Comparison of ENCODE assay signal across 8 mouse cellular contexts in the genomic region with DNA sequence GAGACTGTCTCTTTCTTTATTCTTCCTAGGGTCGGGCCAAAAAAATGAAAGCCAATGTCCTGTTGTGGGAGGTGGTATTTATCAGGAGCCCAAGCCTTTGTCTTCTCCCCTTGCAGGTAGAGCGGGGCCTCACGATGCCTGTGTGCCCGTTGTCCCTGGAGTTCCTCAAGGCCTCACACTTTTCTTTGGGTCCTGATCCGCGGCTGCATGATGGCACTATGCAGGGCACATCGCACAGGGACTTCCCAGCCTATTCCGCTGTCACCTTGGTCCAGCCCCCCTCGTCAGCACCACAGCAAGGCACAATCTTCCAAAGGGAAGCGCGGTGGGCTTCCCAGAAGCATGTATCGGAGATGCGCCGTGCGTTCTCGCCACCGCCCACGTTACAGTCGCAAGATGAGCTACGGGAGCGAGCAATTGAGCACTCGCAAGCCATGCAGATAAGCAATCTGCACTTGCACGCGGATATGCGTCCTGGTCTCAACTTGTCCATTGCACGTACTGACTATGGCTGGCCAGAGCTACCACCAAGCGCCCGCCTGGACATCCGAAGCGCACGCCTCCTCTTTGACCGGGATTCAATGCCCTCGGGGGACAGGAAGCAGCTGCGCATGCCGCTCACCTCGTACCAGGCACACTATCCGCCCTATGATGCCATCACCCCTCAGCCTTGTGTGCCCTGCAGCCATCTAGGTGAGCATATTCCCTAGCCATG. TPM values are rescaled to one million over a fixed set of nuclear protein-coding genes. Genes with fewer than 3 reads are reported as not detected.
DNase-seq lines count a peak whose midpoint lies in the region; ATAC-seq and TF ChIP-seq lines count a peak whose summit lies in the region.

No protein-coding gene starts in this region.

- H3K27me3 ChIP-seq in embryonic facial prominence, embryonic 13.5 days: peaks cover 14% of the 10 kb centered on the region
- H3K27me3 ChIP-seq in limb, embryonic 11.5 days (ENCODE audit: control insufficient read depth, insufficient read depth, low read length): peaks cover 2% of the 10 kb centered on the region; the same call in 1 of the 2 replicates
- H3K27me3 ChIP-seq in neural tube, embryonic 15.5 days (replicated peaks): no peaks in the 10 kb centered on the region
- no peaks in the 10 kb centered on the region; the same call in 1 of the 2 replicates for H3K27me3 ChIP-seq in thymus, adult 2 months (ENCODE audit: control insufficient read depth, insufficient read depth, low read length)

- no peak for DNase-seq in left cerebral cortex, adult 2 months (ENCODE audit: extremely low spot score in 1 of 2, low spot score in 2 of 2)
- DNase-seq in left cerebral cortex, postnatal 4 days: no peak
- no peak for DNase-seq in limb, embryonic 11.5 days (ENCODE audit: low spot score)
- no peak for DNase-seq in thymus, adult 2 months
- DNase-seq in gastrocnemius, postnatal 10 days: no peak
- no peak for DNase-seq in adrenal gland, adult 2 months

- intact Hi-C loops in left cerebral cortex, adult 2 months (cut with DNase I): no loop called here
- intact Hi-C loops in left cerebral cortex, postnatal 4 days (cut with DNase I): no loop called here

- TF ChIP-seq CTCF in left cerebral cortex, adult 2 months (IDR thresholded peaks at IDR 0.05): no peak
- TF ChIP-seq CTCF in thymus, adult 2 months (IDR thresholded peaks at IDR 0.05; ENCODE audit: borderline replicate concordance, control insufficient read depth, extremely low read depth, insufficient read depth, low read length, poor library complexity): no peak

- H3K4me1 ChIP-seq in embryonic facial prominence, embryonic 13.5 days: peaks cover 3% of the 10 kb centered on the region
- H3K4me1 ChIP-seq in limb, embryonic 11.5 days (ENCODE audit: control insufficient read depth, insufficient read depth, low read length): no peaks in the 10 kb centered on the region
- peaks cover 7% of the 10 kb centered on the region; the same call in 1 of the 2 replicates for H3K4me1 ChIP-seq in neural tube, embryonic 15.5 days
- peaks cover 4% of the 10 kb centered on the region; the same call in 1 of the 2 replicates for H3K4me1 ChIP-seq in thymus, adult 2 months (replicated peaks; ENCODE audit: control insufficient read depth, insufficient read depth, low read length)

- H3K4me3 ChIP-seq in left cerebral cortex, adult 2 months: peak overlapping the region; percentile 29
- H3K4me3 ChIP-seq in embryonic facial prominence, embryonic 13.5 days: peak overlapping the region; percentile 36
- no peak overlapping the region for H3K4me3 ChIP-seq in limb, embryonic 11.5 days (ENCODE audit: low read depth, low read length)
- peak overlapping the region; percentile 36 for H3K4me3 ChIP-seq in neural tube, embryonic 15.5 days (replicated peaks)
- H3K4me3 ChIP-seq in thymus, adult 2 months (ENCODE audit: control insufficient read depth, insufficient read depth, low read length): no peak overlapping the region

- H3K9me3 ChIP-seq in embryonic facial prominence, embryonic 13.5 days: no peaks in the 10 kb centered on the region
- no peaks in the 10 kb centered on the region for H3K9me3 ChIP-seq in limb, embryonic 11.5 days (ENCODE audit: control insufficient read depth, low read length)
- no peaks in the 10 kb centered on the region for H3K9me3 ChIP-seq in neural tube, embryonic 15.5 days (replicated peaks)

- no peak for TF ChIP-seq POLR2A in thymus, adult 2 months (IDR thresholded peaks at IDR 0.05; ENCODE audit: control insufficient read depth, extremely low read depth, insufficient read depth, low read length, poor library complexity)

- H3K9ac ChIP-seq in embryonic facial prominence, embryonic 13.5 days: peak overlapping the region; percentile 55
- H3K9ac ChIP-seq in limb, embryonic 11.5 days (ENCODE audit: low read length): 0 out of 2 replicates have a peak overlapping the region, but pooled peaks have one; percentile 3
- peak overlapping the region; percentile 47 for H3K9ac ChIP-seq in neural tube, embryonic 15.5 days (replicated peaks)

- WGBS in embryonic facial prominence, embryonic 13.5 days: 21% methylated on average over 37 of the region's 37 CpGs
- WGBS in limb, embryonic 11.5 days: 26% methylated on average over 37 of the region's 37 CpGs
- 23% methylated on average over 37 of the region's 37 CpGs for WGBS in neural tube, embryonic 15.5 days
- WGBS in thymus, adult 2 months: 35% methylated on average over 37 of the region's 37 CpGs

- no peak for ATAC-seq in embryonic facial prominence, embryonic 13.5 days (ENCODE audit: insufficient number of reproducible peaks, insufficient read depth, low FRiP score, low TSS enrichment, low read depth)
- no peak for ATAC-seq in limb, embryonic 11.5 days (ENCODE audit: insufficient number of reproducible peaks, low FRiP score, low TSS enrichment, low read depth)
- ATAC-seq in neural tube, embryonic 15.5 days (ENCODE audit: low FRiP score): peak; percentile 67

- no peak overlapping the region for H3K27ac ChIP-seq in left cerebral cortex, adult 2 months
- no peak overlapping the region for H3K27ac ChIP-seq in embryonic facial prominence, embryonic 13.5 days
- no peak overlapping the region for H3K27ac ChIP-seq in limb, embryonic 11.5 days (replicated peaks; ENCODE audit: low read depth, low read length)
- H3K27ac ChIP-seq in neural tube, embryonic 15.5 days (replicated peaks): no peak overlapping the region
- no peak overlapping the region for H3K27ac ChIP-seq in thymus, adult 2 months (ENCODE audit: control insufficient read depth, insufficient read depth, low read length)

- H3K36me3 ChIP-seq in embryonic facial prominence, embryonic 13.5 days: no peaks in the 10 kb centered on the region
- H3K36me3 ChIP-seq in limb, embryonic 11.5 days (ENCODE audit: control insufficient read depth, insufficient read depth, low read length): no peaks in the 10 kb centered on the region
- H3K36me3 ChIP-seq in neural tube, embryonic 15.5 days: no peaks in the 10 kb centered on the region
- no peaks in the 10 kb centered on the region for H3K36me3 ChIP-seq in thymus, adult 2 months (ENCODE audit: control insufficient read depth, insufficient read depth, low read length)

- peak overlapping the region; percentile 67 for H3K4me2 ChIP-seq in embryonic facial prominence, embryonic 13.5 days
- peak overlapping the region; percentile 41 for H3K4me2 ChIP-seq in limb, embryonic 11.5 days (ENCODE audit: low read depth, severe bottlenecking)
- H3K4me2 ChIP-seq in neural tube, embryonic 15.5 days: peak overlapping the region; percentile 59

RNA-seq across cellular contexts. Expression of a gene that starts 5.2 kb away (rescaled TPM):
- under 1 TPM in 1 of 2 experiments, not detected in 1; 0.23 TPM for total RNA-seq in left cerebral cortex, adult 2 months (2021)
- total RNA-seq in left cerebral cortex, postnatal 4 days (2021): not detected
- polyA plus RNA-seq in embryonic facial prominence, embryonic 13.5 days (2015; fragmentation: Nextera tagmentation; extraction: Ambion mirVana): 0.18 TPM in 1 of 2 replicates, not detected in the other
- 0.13 TPM in 1 of 2 replicates, not detected in the other for polyA plus RNA-seq in limb, embryonic 11.5 days (2014; fragmentation: Nextera tagmentation; extraction: Ambion mirVana)
- polyA plus RNA-seq in neural tube, embryonic 15.5 days (2015; fragmentation: Nextera tagmentation; extraction: Ambion mirVana): 0.50 and 0.61 TPM in 2 replicates
- 0.20 TPM in 1 of 2 replicates, not detected in the other for polyA plus RNA-seq in thymus, adult 2 months (2012; rRNA removed)
- under 1 TPM in 1 of 2 experiments, not detected in 1; 0.14 TPM for total RNA-seq in gastrocnemius, postnatal 10 days (2021)
- under 1 TPM in 1 of 2 experiments, not detected in 1; 0.17 TPM for total RNA-seq in adrenal gland, adult 2 months (2021)
- 0.16 and 0.17 TPM in 2 replicates for polyA plus RNA-seq in adrenal gland, adult 2 months (2012; rRNA removed)

RNA-seq across cellular contexts. Expression of a gene that starts 8.4 kb away (rescaled TPM):
- under 1 TPM; 0.84 to 0.88 TPM for total RNA-seq in left cerebral cortex, adult 2 months (2021)
- total RNA-seq in left cerebral cortex, postnatal 4 days (2021): under 1 TPM; 0.64 to 0.66 TPM
- 4.5 and 5.2 TPM in 2 replicates for polyA plus RNA-seq in embryonic facial prominence, embryonic 13.5 days (2015; fragmentation: Nextera tagmentation; extraction: Ambion mirVana)
- 2.9 and 3.8 TPM in 2 replicates for polyA plus RNA-seq in limb, embryonic 11.5 days (2014; fragmentation: Nextera tagmentation; extraction: Ambion mirVana)
- 4.0 and 5.7 TPM in 2 replicates for polyA plus RNA-seq in neural tube, embryonic 15.5 days (2015; fragmentation: Nextera tagmentation; extraction: Ambion mirVana)
- polyA plus RNA-seq in thymus, adult 2 months (2012; rRNA removed): 3.1 TPM in 2 replicates
- 1 to 10 TPM; 3.0 to 3.6 TPM for total RNA-seq in gastrocnemius, postnatal 10 days (2021)
- total RNA-seq in adrenal gland, adult 2 months (2021): 10 to 100 TPM; 10.4 TPM
- polyA plus RNA-seq in adrenal gland, adult 2 months (2012; rRNA removed): 11.8 and 16.9 TPM in 2 replicates

RNA-seq across cellular contexts. Expression of a gene that starts 17.1 kb away (rescaled TPM):
- total RNA-seq in left cerebral cortex, adult 2 months (2021): 10 to 100 TPM; 32.4 to 34.8 TPM
- 10 to 100 TPM; 43.3 TPM for total RNA-seq in left cerebral cortex, postnatal 4 days (2021)
- polyA plus RNA-seq in embryonic facial prominence, embryonic 13.5 days (2015; fragmentation: Nextera tagmentation; extraction: Ambion mirVana): 52.0 and 53.9 TPM in 2 replicates
- 28.3 and 39.0 TPM in 2 replicates for polyA plus RNA-seq in limb, embryonic 11.5 days (2014; fragmentation: Nextera tagmentation; extraction: Ambion mirVana)
- 62.7 and 64.3 TPM in 2 replicates for polyA plus RNA-seq in neural tube, embryonic 15.5 days (2015; fragmentation: Nextera tagmentation; extraction: Ambion mirVana)
- 75.9 and 76.7 TPM in 2 replicates for polyA plus RNA-seq in thymus, adult 2 months (2012; rRNA removed)
- total RNA-seq in gastrocnemius, postnatal 10 days (2021): 10 to 100 TPM; 16.0 to 18.7 TPM
- total RNA-seq in adrenal gland, adult 2 months (2021): 10 to 100 TPM; 22.5 to 23.2 TPM
- 80.1 and 81.3 TPM in 2 replicates for polyA plus RNA-seq in adrenal gland, adult 2 months (2012; rRNA removed)

RNA-seq across cellular contexts. Expression of a gene that starts 24.4 kb away (rescaled TPM):
- 10 to 100 TPM; 90.6 to 96.1 TPM for total RNA-seq in left cerebral cortex, adult 2 months (2021)
- total RNA-seq in left cerebral cortex, postnatal 4 days (2021): 10 to 100 TPM; 74.8 to 81.3 TPM
- polyA plus RNA-seq in embryonic facial prominence, embryonic 13.5 days (2015; fragmentation: Nextera tagmentation; extraction: Ambion mirVana): 58.3 and 59.9 TPM in 2 replicates
- 44.1 and 46.5 TPM in 2 replicates for polyA plus RNA-seq in limb, embryonic 11.5 days (2014; fragmentation: Nextera tagmentation; extraction: Ambion mirVana)
- polyA plus RNA-seq in neural tube, embryonic 15.5 days (2015; fragmentation: Nextera tagmentation; extraction: Ambion mirVana): 97.7 and 106 TPM in 2 replicates
- polyA plus RNA-seq in thymus, adult 2 months (2012; rRNA removed): 312 and 481 TPM in 2 replicates
- 10 to 100 TPM; 19.0 to 23.9 TPM for total RNA-seq in gastrocnemius, postnatal 10 days (2021)
- total RNA-seq in adrenal gland, adult 2 months (2021): 10 to 100 TPM; 42.5 to 45.0 TPM
- polyA plus RNA-seq in adrenal gland, adult 2 months (2012; rRNA removed): 1,409 and 1,463 TPM in 2 replicates

RNA-seq across cellular contexts. Expression of a gene that starts 39.3 kb away (rescaled TPM):
- 10 to 100 TPM; 76.5 to 86.0 TPM for total RNA-seq in left cerebral cortex, adult 2 months (2021)
- total RNA-seq in left cerebral cortex, postnatal 4 days (2021): 10 to 100 TPM; 75.9 to 81.6 TPM
- 26.5 and 31.0 TPM in 2 replicates for polyA plus RNA-seq in embryonic facial prominence, embryonic 13.5 days (2015; fragmentation: Nextera tagmentation; extraction: Ambion mirVana)
- 13.4 and 15.7 TPM in 2 replicates for polyA plus RNA-seq in limb, embryonic 11.5 days (2014; fragmentation: Nextera tagmentation; extraction: Ambion mirVana)
- 42.5 and 44.3 TPM in 2 replicates for polyA plus RNA-seq in neural tube, embryonic 15.5 days (2015; fragmentation: Nextera tagmentation; extraction: Ambion mirVana)
- 56.1 and 61.6 TPM in 2 replicates for polyA plus RNA-seq in thymus, adult 2 months (2012; rRNA removed)
- 10 to 100 TPM; 13.6 to 15.4 TPM for total RNA-seq in gastrocnemius, postnatal 10 days (2021)
- 10 to 100 TPM; 35.2 to 38.8 TPM for total RNA-seq in adrenal gland, adult 2 months (2021)
- 48.3 and 54.6 TPM in 2 replicates for polyA plus RNA-seq in adrenal gland, adult 2 months (2012; rRNA removed)

Comparison
In these comparisons a context has a peak if more than half of its experiments do, and no peak if none do; other contexts are left out.
1. H3K4me3 ChIP-seq: peak in left cerebral cortex, adult 2 months (single experiment), embryonic facial prominence, embryonic 13.5 days (single experiment) and neural tube, embryonic 15.5 days (single experiment); none in limb, embryonic 11.5 days (single experiment) and thymus, adult 2 months (single experiment).
2. H3K9ac ChIP-seq: peak in every context shown above with its lines; median percentile 55 in embryonic facial prominence, embryonic 13.5 days; 47 in neural tube, embryonic 15.5 days; 3 in limb, embryonic 11.5 days.
3. Peak in every context shown above with its lines, with median percentiles within 50 percentile points of each other: H3K4me2 ChIP-seq.